Mouse (Mus musculus) adrenal gland, postnatal 10 days (tissue): ENCODE results near the gene Tmem59l. TPM values are rescaled to one million over a fixed set of nuclear protein-coding genes. Genes with fewer than 3 reads are reported as not detected.

ENCODE experiments used
- DNase-seq: peaks from one replicate; pipeline ENCODE4 v3.0.0; 2021; ENCODE audit warnings: mixed read lengths
- total RNA-seq, 2 experiments: library from RNA; stranded (reverse); gene quantifications; 2 replicates each; pipeline ENCODE4 v1.2.3; 2021

The Tmem59l gene
- total RNA-seq, 2 experiments from 2014 or later = 2.9 to 4.5 TPM

DNA sequence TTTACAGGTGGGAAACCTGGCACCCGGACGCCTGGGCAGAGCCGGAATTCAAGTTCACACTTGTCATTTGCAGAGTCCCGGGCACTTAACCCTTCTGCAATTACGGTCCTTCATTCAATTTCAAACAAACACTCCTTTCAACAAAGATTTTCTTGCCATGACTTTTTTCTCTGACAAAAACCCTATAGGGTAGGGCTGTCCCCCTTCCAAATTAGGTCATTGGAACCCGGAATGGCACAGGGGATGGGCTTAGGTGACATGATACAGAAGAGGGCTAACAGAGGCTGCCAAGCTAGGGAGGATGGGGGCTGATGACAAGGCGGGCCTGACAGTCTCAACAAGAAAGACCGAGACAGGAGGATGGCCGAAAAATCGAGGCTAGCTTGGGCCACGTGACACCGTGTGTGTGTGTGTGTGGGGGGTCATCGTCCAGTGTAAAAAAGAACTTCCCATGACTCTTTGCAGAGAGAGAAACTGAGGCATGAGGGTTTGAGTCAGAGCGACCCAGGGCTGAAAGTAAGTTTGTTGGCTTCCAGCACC is 1.8 kb upstream of the Tmem59l start:
- DNase-seq = no peak

DNA sequence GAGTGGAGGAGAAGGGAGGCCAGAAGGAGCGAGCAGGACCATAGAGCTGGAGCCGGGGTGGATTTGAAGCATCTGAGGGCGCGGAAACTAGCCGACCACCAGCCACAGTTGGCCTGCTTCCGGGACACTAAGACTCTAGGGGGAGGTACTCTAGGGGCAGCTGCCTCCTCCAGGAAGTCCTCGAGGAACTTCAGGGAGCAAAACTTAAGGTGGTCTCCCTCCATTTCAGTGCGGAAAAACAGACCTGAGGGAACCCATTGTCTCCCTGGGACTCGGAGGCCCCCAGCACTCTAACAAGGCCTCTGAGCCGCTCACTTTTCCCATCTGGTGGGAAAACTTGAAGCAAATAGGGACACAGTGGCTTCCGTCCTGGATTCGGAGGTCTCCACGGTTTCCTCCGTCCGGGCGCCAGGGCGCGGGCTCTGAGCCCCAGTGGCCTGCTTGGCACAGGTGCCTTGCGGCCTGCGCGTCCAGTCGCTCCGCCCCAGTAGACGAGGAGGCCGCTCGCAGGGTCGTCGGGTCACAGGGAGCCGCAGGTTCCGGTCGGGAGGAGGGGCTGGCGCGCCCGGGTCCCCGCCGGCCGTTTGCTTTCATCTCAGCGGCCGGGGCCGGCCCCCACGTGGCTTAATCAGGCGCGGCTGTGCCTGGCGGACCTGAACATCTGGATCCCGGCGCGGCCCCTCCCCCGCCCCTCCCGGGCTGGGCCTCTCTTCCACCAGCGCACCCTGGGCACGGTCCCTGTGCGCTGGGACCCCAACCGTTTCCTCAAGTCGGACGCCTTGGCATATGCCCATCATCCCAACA is 1.0 kb upstream of the Tmem59l start:
- peak; percentile 43 for DNase-seq

- DNase-seq = no peak
Observed at GRCm38 (mm10) chr8:70486191-70486681, 922 bp downstream of the Tmem59l start.

- no peak for DNase-seq
Observed at GRCm38 (mm10) chr8:70482943-70483342, 4.2 kb downstream of the Tmem59l start.

DNA sequence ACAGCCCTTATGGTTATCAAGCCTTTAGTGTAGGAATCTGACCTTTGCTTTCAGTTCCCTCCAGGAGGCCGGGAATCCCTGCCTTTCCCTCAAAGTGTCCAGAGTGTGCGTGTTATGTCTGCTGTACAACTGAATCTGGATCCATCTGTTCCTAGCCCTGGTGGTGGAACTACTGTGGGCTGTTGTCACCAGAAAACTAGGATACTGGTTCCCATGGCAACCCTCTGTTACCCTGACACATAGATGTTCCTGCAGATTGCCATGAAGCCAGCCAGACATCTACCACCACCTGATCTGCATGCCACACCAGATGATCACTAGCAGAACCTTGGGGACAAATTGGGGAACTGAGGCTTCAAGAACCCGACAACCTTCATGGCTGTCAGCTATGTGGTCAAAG is 5.2 kb downstream of the Tmem59l start:
- DNase-seq = no peak

DNA sequence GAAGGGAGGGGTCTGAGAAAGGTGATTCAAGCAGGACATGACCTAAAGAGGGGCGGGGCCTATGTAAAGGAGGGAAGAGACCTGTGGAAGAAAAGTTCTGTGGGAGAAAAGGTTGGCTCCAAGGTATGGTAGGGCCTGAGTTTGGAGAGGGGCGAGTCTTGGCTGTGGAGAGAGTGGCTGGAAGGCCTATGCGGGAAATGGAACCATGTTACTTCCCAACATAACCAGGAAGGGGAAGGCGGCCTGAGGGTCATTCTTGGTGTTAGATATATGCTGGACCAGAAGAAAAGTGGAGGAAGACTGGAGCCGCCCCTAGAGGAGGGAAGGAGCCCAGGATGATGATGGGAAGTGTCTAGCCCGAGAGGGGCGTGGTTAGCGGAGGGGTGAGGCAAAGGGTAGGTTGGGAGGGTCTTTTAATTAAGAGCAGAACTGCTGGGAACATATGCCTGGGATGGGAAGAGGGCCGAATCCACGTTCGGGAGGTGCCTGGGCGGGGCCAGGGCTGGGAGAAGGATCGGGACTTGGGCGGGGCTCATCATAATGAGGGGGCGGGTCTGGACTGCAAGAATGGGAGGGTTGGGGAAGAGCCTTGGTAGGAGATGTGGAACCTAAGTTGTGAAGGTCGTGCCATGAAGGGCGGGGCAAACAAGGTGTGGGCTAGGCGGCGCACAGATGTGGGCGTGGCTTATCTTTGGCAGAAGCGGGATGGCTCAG is 9.7 kb downstream of the Tmem59l start:
- peak; percentile 25 for DNase-seq

GRCm38 (mm10) chr8:70476333-70477268 is 10.6 kb downstream of the Tmem59l start, which contains the start of gene Klhl26:
TSS of gene Klhl26 (minus strand) at chr8:70476968.
- DNase-seq = peak; percentile 98

DNA sequence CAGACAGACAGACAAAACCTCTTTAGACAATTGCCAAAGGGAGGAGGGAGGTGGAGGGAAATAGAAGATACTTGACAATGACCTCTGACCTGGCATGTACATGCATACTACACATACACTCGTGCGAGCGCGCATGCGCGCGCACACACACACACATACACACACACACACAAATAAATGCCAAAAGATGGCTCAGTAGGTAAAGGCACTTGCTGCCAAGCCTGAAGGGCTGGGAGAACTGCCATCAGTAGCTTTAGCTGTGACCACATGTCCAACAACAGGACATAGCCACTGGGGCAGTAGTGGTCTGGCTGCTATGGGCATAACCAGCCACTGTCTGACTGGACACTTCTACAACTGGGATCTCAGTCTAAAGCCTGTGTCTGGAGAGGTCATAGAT is 15.3 kb downstream of the Tmem59l start:
- DNase-seq = no peak

DNA sequence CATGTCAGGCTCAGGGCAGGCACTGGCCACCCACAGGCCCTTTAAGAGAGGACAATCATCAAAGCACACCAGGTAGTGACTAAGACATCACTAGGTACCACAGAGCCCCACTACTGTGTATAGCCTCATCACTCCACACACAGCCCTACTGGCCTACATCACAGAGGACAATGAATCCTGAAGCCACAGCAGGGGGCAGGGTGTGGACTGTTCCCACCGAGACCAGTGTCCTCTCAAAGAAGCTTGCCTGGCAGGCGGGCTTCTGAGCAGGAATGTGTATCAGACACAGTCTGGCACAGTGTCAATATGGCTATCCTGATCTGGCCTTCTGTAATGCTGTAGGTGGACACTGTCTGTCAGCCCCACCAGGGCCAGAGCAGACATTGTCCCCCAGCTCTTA is 17.2 kb downstream of the Tmem59l start:
- DNase-seq = no peak

DNA sequence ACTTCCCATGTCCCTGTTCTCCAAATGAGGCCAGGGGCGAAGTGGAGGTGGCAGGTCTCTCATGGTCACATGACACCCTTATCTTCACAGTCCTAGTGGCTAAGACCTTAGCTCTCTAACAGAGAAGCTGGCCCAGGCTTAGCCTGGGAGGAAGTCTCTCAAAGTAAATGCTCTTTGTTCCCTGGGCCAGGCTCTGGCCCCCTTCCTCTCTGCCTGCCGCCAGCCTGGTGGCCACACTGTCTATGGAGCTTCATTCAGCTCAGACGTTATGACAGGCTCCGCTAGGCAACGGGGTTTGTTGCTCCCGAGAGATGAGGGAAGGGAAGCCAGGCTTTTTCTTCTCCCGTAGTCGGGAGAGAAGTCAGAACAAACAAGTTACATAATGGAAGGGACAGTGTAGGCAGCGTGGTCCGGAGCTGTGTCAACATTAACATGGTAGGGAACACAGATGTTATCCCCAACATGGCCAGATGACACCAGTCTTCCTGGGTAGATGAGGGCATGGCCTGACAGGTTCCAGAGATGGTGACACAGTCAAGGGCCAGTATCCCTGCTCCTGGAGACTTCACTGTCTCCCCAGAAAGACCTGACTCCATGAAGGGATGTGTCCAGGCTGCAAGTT is 17.8 kb downstream of the Tmem59l start:
- no peak for DNase-seq

- DNase-seq = no peak
Observed at GRCm38 (mm10) chr8:70468733-70469132, 18.4 kb downstream of the Tmem59l start.

DNA sequence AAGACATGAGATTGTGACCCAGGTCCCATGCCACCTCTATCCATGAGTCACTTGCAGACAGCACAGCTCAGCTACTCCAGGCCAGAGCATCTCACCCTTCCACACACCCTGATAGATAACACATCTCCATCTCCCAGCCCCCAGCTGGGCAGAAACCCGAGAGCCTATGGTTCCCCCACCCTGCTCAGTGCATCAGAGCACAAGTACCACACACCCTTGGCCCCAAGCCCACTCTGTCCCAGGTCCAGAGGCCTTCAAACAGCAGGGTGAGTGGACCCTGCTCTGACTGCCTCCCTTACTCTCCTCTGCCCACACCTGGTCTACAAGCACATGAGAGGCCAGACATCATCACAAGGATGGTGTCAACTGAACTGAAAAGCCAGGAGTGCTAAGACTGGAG is 19.3 kb downstream of the Tmem59l start:
- DNase-seq = no peak

DNA sequence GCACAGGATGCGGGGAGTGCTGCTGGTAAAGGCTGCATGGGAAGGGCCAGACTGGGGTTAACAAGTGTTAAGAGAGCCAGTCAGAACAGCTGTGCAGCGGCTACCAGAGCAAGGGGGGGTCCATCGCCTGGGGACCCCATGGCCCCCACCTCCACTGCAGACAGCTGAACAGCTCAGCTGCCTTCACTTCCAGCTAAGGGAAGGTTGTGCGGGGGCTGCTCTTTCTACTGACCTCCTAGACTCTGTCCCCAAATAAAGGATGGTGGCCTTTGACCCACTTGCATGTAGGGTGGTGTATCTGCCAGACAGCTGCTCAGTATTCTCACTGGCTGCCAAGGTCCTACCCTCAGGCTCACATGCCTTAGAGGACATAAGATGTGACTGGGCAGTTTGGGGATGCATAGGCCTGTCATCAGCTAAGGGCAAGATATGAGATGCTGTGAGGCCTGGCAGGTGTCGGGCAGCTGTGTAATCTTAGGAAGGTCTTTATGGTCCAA is 19.9 kb downstream of the Tmem59l start:
- DNase-seq = no peak

DNA sequence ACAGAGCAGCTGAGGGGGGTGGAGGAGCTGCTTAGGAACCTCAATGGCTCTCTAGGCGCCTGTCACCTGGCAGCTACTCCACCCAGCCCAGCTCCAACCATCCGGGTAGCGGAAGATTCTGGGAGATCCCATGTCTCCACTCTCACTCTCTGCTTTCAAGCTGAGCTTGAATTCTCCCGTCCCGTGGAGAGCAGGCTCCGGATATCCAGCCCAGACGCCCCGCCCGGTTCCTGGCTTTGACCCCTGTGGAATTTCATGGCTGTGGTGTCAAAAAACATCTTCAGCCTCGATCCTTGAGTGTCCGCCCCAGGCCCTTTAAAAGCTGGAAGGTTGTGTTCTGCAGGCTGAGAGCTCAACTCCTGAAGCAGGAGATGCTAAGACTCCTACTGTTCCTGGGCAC is 20.4 kb downstream of the Tmem59l start:
- peak; percentile 35 for DNase-seq

DNA sequence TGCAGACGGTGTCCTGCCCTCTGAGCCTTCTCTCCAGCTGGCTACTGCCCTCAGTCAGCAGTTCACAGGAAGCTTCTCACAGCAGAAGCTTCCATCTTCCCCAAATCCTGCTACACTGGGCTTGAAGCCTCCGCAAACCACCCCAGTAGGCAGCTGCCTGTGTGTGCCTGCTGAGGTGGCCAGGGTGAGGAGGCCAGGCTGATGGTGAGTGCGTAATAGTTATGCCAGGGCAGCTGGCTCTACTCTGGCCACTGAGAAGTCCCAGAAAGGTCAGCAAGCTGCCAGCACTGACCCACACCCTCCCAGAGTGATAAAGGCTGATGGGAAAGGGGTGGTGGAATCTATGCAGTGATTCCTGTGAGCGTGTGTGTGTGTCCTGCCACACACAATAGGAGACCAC is 20.9 kb downstream of the Tmem59l start:
- DNase-seq = no peak

GRCm38 (mm10) chr8:70465701-70466100 is 21.5 kb downstream of the Tmem59l start:
- no peak for DNase-seq

DNA sequence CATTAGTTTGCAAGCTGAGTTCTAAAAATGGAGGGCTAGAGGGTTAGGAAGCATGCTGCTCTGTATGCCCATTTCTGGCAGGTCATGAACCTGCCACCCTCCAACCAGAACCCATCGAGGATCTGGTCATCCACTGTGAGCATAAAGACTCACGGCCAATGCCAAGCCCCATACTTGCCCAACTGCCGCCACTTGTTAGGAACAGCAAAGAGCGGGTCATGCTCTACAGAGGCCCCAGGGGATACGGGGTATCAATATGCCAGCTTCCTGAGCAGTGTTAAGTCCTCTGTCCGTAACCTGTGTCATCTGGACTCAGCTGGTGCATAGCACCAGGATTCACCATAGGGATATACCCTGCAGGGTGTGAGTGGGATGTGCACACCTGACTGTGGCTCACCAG is 23.0 kb downstream of the Tmem59l start:
- no peak for DNase-seq

DNA sequence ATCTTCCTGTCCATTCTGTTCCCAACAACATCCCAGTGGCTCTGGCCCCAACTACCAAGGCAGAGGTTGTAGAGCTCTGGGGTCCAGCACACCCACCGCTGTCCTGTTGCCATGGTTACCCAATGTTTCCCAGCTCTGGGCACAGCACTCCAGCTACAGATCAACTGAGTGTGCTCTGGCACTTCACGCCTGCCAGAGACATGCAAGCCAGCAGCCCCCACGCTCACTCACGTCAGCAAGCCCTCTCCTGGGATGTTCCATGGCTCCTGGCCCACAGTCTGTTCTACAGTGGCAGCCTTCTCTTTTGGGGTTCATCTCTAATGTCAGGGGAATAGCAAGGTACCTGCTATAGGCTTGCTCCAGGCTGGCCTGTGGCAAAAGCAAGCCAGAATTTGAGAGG is 23.9 kb downstream of the Tmem59l start:
- peak; percentile 66 for DNase-seq

- no peak for DNase-seq
Observed at GRCm38 (mm10) chr8:70462516-70462813, 24.7 kb downstream of the Tmem59l start.

GRCm38 (mm10) chr8:70461765-70462515 is 25.2 kb downstream of the Tmem59l start:
- peak; percentile 77 for DNase-seq

- no peak for DNase-seq
Observed at GRCm38 (mm10) chr8:70460606-70461005, 26.6 kb downstream of the Tmem59l start.
